Comparison of ENCODE assay signal across 12 mouse cellular contexts in genomic region chr2:131933598-131933997, GRCm38 (mm10). TPM values are rescaled to one million over a fixed set of nuclear protein-coding genes. Genes with fewer than 3 reads are reported as not detected.
A peak's percentile ranks its signal among the peaks of the same experiment; 100 is the strongest.
DNase-seq lines count a peak whose midpoint lies in the region; ATAC-seq and TF ChIP-seq lines count a peak whose summit lies in the region.
"Had no signal": no experiment of that assay in that cellular context is flagged by ENCODE, and none has a peak within 500 bp of the region (broad histone marks: within the 10 kb centered on the region; RNA-seq: fewer than 3 reads in every experiment).

No protein-coding gene starts in this region.

- no peak overlapping the region for H3K9ac ChIP-seq in heart, embryonic 15.5 days
- H3K9ac ChIP-seq in heart, embryonic 11.5 days (ENCODE audit: low read depth, low read length): no peak overlapping the region
- H3K9ac ChIP-seq in forebrain, postnatal 0 days: 0 out of 2 replicates have a peak overlapping the region, but pooled peaks have one; percentile 19

- TF ChIP-seq CTCF in layer of hippocampus, adult 2 months (conservative IDR thresholded peaks at IDR 0.05): no peak
- no peak for TF ChIP-seq CTCF in brain, embryonic 14.5 days (IDR thresholded peaks at IDR 0.05; ENCODE audit: borderline replicate concordance, extremely low read depth, insufficient read depth, insufficient read length)
- TF ChIP-seq CTCF in forebrain, postnatal 0 days (IDR thresholded peaks at IDR 0.05; ENCODE audit: low read depth): no peak

- no peak for ATAC-seq in heart, embryonic 15.5 days (replicated peaks; ENCODE audit: insufficient number of reproducible peaks, insufficient read depth, low FRiP score, low read depth)
- ATAC-seq in heart, embryonic 11.5 days (replicated peaks; ENCODE audit: insufficient number of reproducible peaks, low FRiP score, low TSS enrichment): no peak
- ATAC-seq in forebrain, postnatal 0 days: peak; percentile 68

- no peak for TF ChIP-seq POLR2A in brain, embryonic 14.5 days (IDR thresholded peaks at IDR 0.05; ENCODE audit: borderline replicate concordance, extremely low read depth, insufficient read depth, insufficient read length, poor library complexity, severe bottlenecking)

- peaks cover 11% of the 10 kb centered on the region; the same call in 1 of the 2 replicates for H3K36me3 ChIP-seq in heart, embryonic 15.5 days
- no peaks in the 10 kb centered on the region for H3K36me3 ChIP-seq in heart, embryonic 11.5 days (ENCODE audit: control insufficient read depth, insufficient read depth, low read length)
- peaks cover 22% of the 10 kb centered on the region for H3K36me3 ChIP-seq in forebrain, postnatal 0 days (ENCODE audit: insufficient read depth)

- H3K4me2 ChIP-seq in heart, embryonic 15.5 days: no peak overlapping the region
- no peak overlapping the region for H3K4me2 ChIP-seq in heart, embryonic 11.5 days
- H3K4me2 ChIP-seq in forebrain, postnatal 0 days (ENCODE audit: low read depth): no peak overlapping the region

- H3K9me3 ChIP-seq in heart, embryonic 15.5 days (replicated peaks): no peaks in the 10 kb centered on the region
- H3K9me3 ChIP-seq in heart, embryonic 11.5 days (replicated peaks; ENCODE audit: control insufficient read depth, low read length): no peaks in the 10 kb centered on the region
- no peaks in the 10 kb centered on the region for H3K9me3 ChIP-seq in forebrain, postnatal 0 days (ENCODE audit: low read length)

- peak overlapping the region; percentile 22; the same call in 1 of the 2 replicates for H3K27ac ChIP-seq in heart, embryonic 15.5 days
- H3K27ac ChIP-seq in heart, embryonic 11.5 days (ENCODE audit: low read depth, low read length): no peak overlapping the region
- peak overlapping the region; percentile 85 for H3K27ac ChIP-seq in layer of hippocampus, adult 2 months
- peak overlapping the region; percentile 75 for H3K27ac ChIP-seq in forebrain, postnatal 0 days (ENCODE audit: low read depth, low read length)

- H3K27me3 ChIP-seq in heart, embryonic 15.5 days: no peaks in the 10 kb centered on the region
- no peaks in the 10 kb centered on the region for H3K27me3 ChIP-seq in heart, embryonic 11.5 days (ENCODE audit: control insufficient read depth, insufficient read depth, low read length)
- no peaks in the 10 kb centered on the region for H3K27me3 ChIP-seq in forebrain, postnatal 0 days (ENCODE audit: insufficient read depth, low read length)

- DNase-seq in layer of hippocampus, adult 2 months (ENCODE audit: low spot score in 2 of 2): no peak
- DNase-seq in layer of hippocampus, postnatal 25 days (ENCODE audit: extremely low spot score in 1 of 2, low spot score in 1 of 2): no peak
- DNase-seq in brain, embryonic 14.5 days (ENCODE audit: low read depth): peak; percentile 66
- peak; percentile 58 for DNase-seq in forebrain, postnatal 0 days
- DNase-seq in adrenal gland, adult 18-20 months (ENCODE audit: low spot score in 2 of 2): no peak
- DNase-seq: retina, postnatal 1 day had no signal

- no peak overlapping the region for H3K4me3 ChIP-seq in heart, embryonic 15.5 days
- H3K4me3 ChIP-seq in heart, embryonic 11.5 days (ENCODE audit: low read depth, low read length): no peak overlapping the region
- peak overlapping the region; percentile 6; the same call in 1 of the 2 replicates for H3K4me3 ChIP-seq in layer of hippocampus, adult 2 months
- H3K4me3 ChIP-seq in forebrain, postnatal 0 days (ENCODE audit: low read depth, low read length): no peak overlapping the region

- H3K4me1 ChIP-seq in heart, embryonic 15.5 days (replicated peaks): peaks cover 20% of the 10 kb centered on the region
- peaks cover 8% of the 10 kb centered on the region; the same call in 1 of the 2 replicates for H3K4me1 ChIP-seq in heart, embryonic 11.5 days (ENCODE audit: control insufficient read depth, insufficient read depth, low read length)
- H3K4me1 ChIP-seq in forebrain, postnatal 0 days (ENCODE audit: insufficient read depth): 0 out of 2 replicates have a peak, but pooled peaks cover 4% of the 10 kb centered on the region

- 71% methylated on average over 3 of the region's 3 CpGs for WGBS in heart, embryonic 15.5 days
- 58% methylated on average over 3 of the region's 3 CpGs for WGBS in heart, embryonic 11.5 days (ENCODE audit: insufficient replicate concordance)
- 27% methylated on average over 3 of the region's 3 CpGs for WGBS in forebrain, postnatal 0 days

RNA-seq across cellular contexts. Expression of gene Prnd, which starts 17.1 kb away (rescaled TPM):
- polyA plus RNA-seq in heart, embryonic 15.5 days (2015; fragmentation: Nextera tagmentation; extraction: Ambion mirVana): 25.9 and 28.0 TPM in 2 replicates
- 3.2 and 4.0 TPM in 2 replicates for polyA plus RNA-seq in heart, embryonic 11.5 days (2014; fragmentation: Nextera tagmentation; extraction: Ambion mirVana)
- total RNA-seq in layer of hippocampus, adult 2 months (2021): not detected
- under 1 TPM; 0.20 to 0.42 TPM for total RNA-seq in layer of hippocampus, postnatal 25 days (2021)
- polyA plus RNA-seq in brain, embryonic 14.5 days (2012; rRNA removed): 12.5 and 13.5 TPM in 2 replicates
- 3.5 and 4.4 TPM in 2 replicates for total RNA-seq in forebrain, postnatal 0 days (2014; rRNA removed)
- polyA plus RNA-seq in forebrain, postnatal 0 days (2015; fragmentation: Nextera tagmentation; extraction: Ambion mirVana): 6.0 and 6.2 TPM in 2 replicates
- total RNA-seq in adrenal gland, adult 18-20 months (2021): under 1 TPM in 1 of 2 experiments, not detected in 1; 0.67 TPM
- total RNA-seq: hematopoietic stem cell, adult 5-6 weeks had no signal

RNA-seq across cellular contexts. Expression of gene Prn, which starts 23.8 kb away (rescaled TPM):
- 0.22 TPM in 1 of 2 replicates, not detected in the other for polyA plus RNA-seq in heart, embryonic 15.5 days (2015; fragmentation: Nextera tagmentation; extraction: Ambion mirVana)
- polyA plus RNA-seq in heart, embryonic 11.5 days (2014; fragmentation: Nextera tagmentation; extraction: Ambion mirVana): not detected in 2 replicates
- not detected for total RNA-seq in layer of hippocampus, adult 2 months (2021)
- total RNA-seq in layer of hippocampus, postnatal 25 days (2021): not detected
- polyA plus RNA-seq in brain, embryonic 14.5 days (2012; rRNA removed): not detected in 2 replicates
- 0.76 TPM in 1 of 2 replicates, not detected in the other for total RNA-seq in forebrain, postnatal 0 days (2014; rRNA removed)
- polyA plus RNA-seq in forebrain, postnatal 0 days (2015; fragmentation: Nextera tagmentation; extraction: Ambion mirVana): 0.33 TPM in 1 of 2 replicates, not detected in the other
- total RNA-seq in adrenal gland, adult 18-20 months (2021): not detected
- total RNA-seq: hematopoietic stem cell, adult 5-6 weeks; left cerebral cortex, adult 8-10 months had no signal
- polyA plus RNA-seq: frontal cortex, adult 2 months; liver, embryonic 16.5 days had no signal

RNA-seq across cellular contexts. Expression of gene Prnp, which starts 23.9 kb away (rescaled TPM):
- 95.1 and 106 TPM in 2 replicates for polyA plus RNA-seq in heart, embryonic 15.5 days (2015; fragmentation: Nextera tagmentation; extraction: Ambion mirVana)
- polyA plus RNA-seq in heart, embryonic 11.5 days (2014; fragmentation: Nextera tagmentation; extraction: Ambion mirVana): 47.0 and 53.2 TPM in 2 replicates
- total RNA-seq in layer of hippocampus, adult 2 months (2021): 100 to 1,000 TPM; 984 to 990 TPM
- total RNA-seq in layer of hippocampus, postnatal 25 days (2021): 1,000 to 10,000 TPM in 1 of 2 experiments, 100 to 1,000 TPM in 1; 896 to 1,055 TPM
- polyA plus RNA-seq in brain, embryonic 14.5 days (2012; rRNA removed): 99.5 and 108 TPM in 2 replicates
- total RNA-seq in forebrain, postnatal 0 days (2014; rRNA removed): 352 and 356 TPM in 2 replicates
- 353 and 423 TPM in 2 replicates for polyA plus RNA-seq in forebrain, postnatal 0 days (2015; fragmentation: Nextera tagmentation; extraction: Ambion mirVana)
- 100 to 1,000 TPM in 1 of 2 experiments, 10 to 100 TPM in 1; 99.2 to 163 TPM for total RNA-seq in adrenal gland, adult 18-20 months (2021)

Comparison
In these comparisons a context has a peak if more than half of its experiments do, and no peak if none do; other contexts are left out.
1. DNase-seq: peak in brain, embryonic 14.5 days (single experiment) and forebrain, postnatal 0 days (single experiment); none in layer of hippocampus, adult 2 months (0 of 2), layer of hippocampus, postnatal 25 days (0 of 2) and adrenal gland, adult 18-20 months (0 of 2).